Mouse (Mus musculus) liver, adult 2 months (tissue): ENCODE measurements around the gene Tcp11.

ENCODE experiments used
- CTCF ChIP-seq: fragments of 200-500 bp; IDR thresholded peaks from 2 replicates; pipeline ENCODE4 v1.5.1; 2011; ENCODE audit warnings: low read depth, low read length, control low read depth
- POLR2A ChIP-seq: fragments of 200-500 bp; IDR thresholded peaks from 2 replicates; pipeline ENCODE4 v1.6.1; 2011; ENCODE audit warnings: low read length, control low read depth; ENCODE audit not compliant: insufficient read depth; ENCODE audit errors: extremely low read depth

DNA sequence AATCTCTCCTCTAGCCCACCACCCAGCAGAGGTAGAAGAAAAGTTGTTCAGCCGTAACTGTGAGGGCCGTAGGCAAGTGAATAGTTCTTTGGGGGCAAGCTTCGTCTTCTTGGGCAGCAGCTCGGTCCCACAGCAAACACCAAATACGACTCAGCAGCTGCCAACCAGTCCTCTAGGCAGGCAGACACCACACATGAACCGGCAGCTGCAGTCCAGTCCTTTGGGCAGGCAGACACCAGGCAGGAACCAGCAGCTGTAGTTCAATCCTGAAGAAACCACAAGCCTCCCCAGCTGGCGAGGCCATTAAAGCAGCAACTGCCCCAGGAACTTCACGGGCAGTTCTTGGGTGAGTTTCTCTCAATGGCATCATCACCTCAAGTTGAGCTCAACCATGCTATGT, 31.8 kb upstream of the Tcp11 start:
- TF ChIP-seq POLR2A, result no peak
- TF ChIP-seq CTCF, result no peak
